Mouse (Mus musculus) adrenal gland, postnatal 10 days (tissue): ENCODE results near the gene Erbb4. TPM values are rescaled to one million over a fixed set of nuclear protein-coding genes. Genes with fewer than 3 reads are reported as not detected.
A peak's percentile ranks its signal among the peaks of the same experiment; 100 is the strongest.

Source experiments
- DNase-seq: peaks from one replicate; pipeline ENCODE4 v3.0.0; 2021; ENCODE audit warnings: mixed read lengths
- long read RNA-seq, 2 experiments: library from polyadenylated mRNA; stranded (forward); transcript quantifications; one replicate each; pipeline ENCODE4 v2.0.0; 2021
- total RNA-seq, 2 experiments: library from RNA; stranded (reverse); gene quantifications; 2 replicates each; pipeline ENCODE4 v1.2.3; 2021

The Erbb4 gene
- 1 to 10 TPM; 1.2 to 1.4 TPM for total RNA-seq
- long read RNA-seq, experiment 1 = 0 reads
- long read RNA-seq, experiment 2 = 0 reads

DNA sequence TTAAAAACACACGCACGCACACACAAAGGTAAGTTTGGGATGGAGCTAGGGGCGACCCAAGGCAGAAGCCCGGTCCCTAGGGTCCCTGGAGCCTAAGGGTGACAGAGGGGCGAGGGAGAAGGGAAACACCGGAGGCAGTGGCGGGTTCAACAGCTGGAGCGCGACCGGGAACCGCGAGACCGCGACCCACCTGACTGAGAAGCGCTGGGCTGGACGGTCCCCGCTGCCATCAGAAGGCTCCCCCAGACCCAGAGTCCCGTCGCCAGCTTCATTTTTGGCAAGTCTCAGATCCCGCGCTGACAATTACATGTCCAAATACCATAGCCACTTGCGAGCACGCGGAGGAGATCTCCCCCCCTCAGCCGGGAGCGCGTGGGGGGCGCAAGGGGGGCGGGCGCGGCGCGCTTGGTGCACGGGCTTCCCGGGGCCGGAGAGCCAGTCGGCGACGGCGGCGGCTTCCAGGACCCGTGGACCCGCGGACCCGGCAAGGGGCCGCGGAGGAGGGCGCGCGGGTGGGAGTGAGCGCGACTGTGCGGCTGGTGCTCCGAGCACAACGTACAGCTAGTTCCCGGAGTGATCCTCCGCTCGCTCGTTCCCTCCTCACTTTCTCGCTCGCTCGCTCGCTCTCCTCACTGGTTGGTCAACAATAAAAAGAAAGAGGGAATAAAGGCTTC is at the start of gene Erbb4:
Erbb4 (minus strand) TSS at position 575 of the 674 bp plus-strand sequence.
- peak; percentile 13 for DNase-seq

- no peak for DNase-seq
These were observed 49.5 kb upstream of the Erbb4 start for GRCm38 (mm10) chr1:69157346-69157745.

- DNase-seq = no peak
These were observed 33.5 kb upstream of the Erbb4 start for GRCm38 (mm10) chr1:69141341-69141740.

GRCm38 (mm10) chr1:69139519-69139868 is 31.6 kb upstream of the Erbb4 start:
- no peak for DNase-seq

DNA sequence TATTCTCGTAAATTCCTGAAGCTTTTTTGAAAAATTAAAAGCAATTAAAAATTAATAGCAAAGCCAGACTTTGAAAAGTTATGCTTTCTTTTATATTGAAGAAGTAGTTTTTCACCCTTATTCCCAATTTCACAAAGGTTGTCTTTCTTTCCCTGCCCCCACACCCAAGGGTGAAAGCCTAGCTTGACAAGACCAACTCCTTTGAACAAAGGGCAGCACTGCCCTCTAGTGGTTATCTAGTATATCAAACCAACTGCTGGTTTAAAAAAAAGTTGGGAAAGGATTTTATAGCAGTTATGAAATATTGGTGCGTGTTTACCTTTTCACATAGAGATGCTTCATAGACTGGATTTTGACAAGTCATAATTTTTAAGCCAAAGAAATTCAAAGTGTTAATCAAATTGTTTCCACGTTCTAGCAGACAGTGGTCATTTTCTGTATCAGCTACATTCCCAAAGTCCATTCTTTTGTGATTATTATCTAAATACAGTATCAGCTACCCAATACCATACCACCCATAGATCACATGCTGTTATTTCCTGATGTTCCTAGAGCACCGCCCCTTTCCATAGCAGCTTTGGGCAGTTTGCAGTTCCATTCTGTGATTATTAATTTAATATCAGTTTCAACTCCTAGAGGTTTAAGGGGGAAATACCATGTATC is 31.1 kb upstream of the Erbb4 start:
- DNase-seq = peak; percentile 67

GRCm38 (mm10) chr1:69124147-69124848 is 16.4 kb upstream of the Erbb4 start:
- no peak for DNase-seq

- DNase-seq = peak; percentile 11
These were observed 10.5 kb upstream of the Erbb4 start for GRCm38 (mm10) chr1:69118249-69118938.

GRCm38 (mm10) chr1:69108159-69108925 is 483 bp upstream of the Erbb4 start:
- peak; percentile 65 for DNase-seq

DNA sequence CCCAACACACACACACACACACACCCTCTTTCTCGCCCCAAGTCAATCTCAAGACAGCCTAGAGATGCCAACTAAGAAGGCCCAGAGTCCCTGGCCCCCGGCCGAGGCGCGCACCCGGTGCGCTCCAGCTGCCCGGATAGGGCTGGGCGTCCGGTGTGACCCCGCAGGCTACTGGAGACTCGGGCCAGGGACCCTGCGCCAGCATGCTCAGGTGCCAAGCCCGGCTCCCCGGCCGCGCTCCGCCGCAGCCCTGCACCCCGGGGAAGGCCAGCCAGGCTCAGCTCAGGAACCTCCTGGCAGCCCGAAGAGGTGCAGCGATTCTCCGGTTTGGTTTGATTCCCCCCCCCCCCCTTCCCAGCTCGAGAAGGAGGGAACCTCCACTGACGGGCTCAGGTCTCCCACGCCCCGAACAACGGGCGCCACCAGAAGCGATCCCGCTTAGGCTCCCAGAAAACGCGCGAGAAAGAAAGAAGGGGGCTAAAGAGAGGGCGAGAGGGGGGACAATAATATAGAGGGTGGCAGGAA is 860 bp downstream of the Erbb4 start:
- peak; percentile 40 for DNase-seq

DNA sequence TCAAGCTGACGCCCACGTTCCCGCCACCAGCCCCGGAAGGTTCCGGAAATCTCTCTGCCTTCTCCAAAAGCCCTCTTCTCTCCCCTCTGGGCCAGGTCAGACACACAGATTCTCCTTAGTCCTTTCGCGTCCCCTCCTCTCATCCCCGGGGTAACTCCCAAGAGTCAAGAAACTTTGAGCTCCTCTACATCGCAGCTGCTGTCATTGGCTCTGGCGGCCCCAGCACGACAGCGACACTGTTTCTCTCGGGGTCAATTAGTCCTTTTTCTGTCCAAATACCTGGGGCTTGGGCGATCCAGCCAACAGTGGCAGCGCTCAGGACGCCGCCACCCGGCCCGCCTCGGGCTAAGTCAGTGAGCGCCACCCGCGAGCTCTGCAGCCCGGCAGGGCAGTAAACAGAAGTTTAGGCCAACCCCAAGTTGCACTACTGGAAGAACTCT is 1.5 kb downstream of the Erbb4 start:
- peak; percentile 51 for DNase-seq

- DNase-seq = peak; percentile 38
These were observed 2.2 kb downstream of the Erbb4 start for GRCm38 (mm10) chr1:69105493-69106321.

DNA sequence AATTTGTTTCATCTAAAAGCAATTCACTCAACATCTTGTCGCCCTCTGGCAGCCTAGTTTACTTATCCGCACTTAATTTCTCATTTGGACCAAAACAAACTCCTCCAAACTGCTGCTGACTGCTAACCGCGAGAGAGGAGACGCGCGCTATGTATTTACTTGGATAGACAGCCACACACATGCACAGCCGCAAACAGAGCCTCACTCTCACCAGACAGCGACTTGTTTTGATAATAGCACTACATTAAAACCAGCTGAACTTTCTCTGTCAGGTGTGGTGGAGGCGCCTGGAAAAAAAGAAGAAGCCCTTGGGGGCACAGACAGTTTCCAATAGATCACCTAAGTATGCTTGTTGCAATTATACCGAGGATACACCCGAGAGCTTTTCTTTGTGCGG is 2.8 kb downstream of the Erbb4 start:
- no peak for DNase-seq

GRCm38 (mm10) chr1:69103211-69103706 is 4.6 kb downstream of the Erbb4 start:
- DNase-seq = no peak

DNA sequence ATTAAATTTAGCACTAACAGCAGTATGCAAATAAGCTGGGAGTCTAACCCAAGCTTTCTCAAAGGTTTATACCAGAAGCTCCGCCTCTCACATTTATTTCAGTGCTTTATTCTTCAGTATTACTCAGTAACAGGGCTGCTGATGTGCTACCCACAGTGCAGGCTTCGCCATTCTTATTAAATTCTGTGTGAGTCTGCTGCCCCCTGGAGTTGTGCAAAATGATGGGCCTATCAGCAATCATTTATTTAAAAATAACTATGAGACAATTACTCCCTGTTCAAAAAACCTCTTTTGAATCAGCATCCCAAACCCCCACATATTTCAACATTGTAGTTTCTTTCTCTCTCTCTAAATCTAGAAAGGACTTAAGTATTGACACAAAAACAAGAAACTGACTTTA is 6.2 kb downstream of the Erbb4 start:
- no peak for DNase-seq

DNA sequence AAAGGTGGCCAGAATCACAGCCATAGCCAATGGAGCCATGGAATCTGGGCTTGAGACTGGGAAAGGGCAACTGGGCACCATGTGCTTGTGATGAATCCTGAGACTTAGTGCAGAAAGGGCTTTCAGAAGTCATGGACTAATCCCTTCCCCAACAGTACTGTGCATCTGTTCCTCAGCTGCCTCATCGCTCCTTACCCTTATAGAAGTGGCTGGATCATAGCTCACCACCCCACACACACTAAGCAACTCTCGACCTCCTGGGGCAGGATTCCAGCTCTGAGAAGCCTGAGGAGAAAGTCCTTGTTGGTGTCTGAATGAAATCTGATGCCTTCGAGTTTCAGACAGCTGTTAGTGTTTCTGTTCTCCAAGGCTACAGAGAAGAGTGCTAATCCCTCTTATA is 14.8 kb downstream of the Erbb4 start:
- no peak for DNase-seq

GRCm38 (mm10) chr1:69089331-69089730 is 18.5 kb downstream of the Erbb4 start:
- no peak for DNase-seq

GRCm38 (mm10) chr1:69085753-69086152 is 22.1 kb downstream of the Erbb4 start:
- DNase-seq = no peak

DNA sequence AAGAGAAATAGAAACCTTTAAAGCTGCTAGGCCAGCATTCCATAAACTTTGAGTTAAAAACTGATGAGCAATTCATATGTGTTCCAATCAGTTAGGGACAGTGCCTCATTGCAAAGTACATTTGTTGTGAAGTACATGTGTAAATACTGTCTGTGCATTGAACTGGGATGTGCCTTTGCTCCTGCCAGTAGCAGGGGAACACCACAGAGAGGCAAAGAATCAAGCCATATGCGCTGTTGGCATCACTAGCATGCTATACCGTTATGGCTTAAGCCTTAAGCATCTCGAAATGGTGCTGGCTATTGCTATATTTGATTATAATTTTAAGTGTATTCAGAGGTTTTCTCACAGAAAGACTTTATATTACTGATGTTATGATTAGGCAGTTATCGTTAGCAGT is 58.9 kb downstream of the Erbb4 start:
- DNase-seq = no peak

- DNase-seq = no peak
These were observed 61.5 kb downstream of the Erbb4 start for GRCm38 (mm10) chr1:69046228-69046978.

GRCm38 (mm10) chr1:69027816-69028215 is 80.0 kb downstream of the Erbb4 start:
- DNase-seq = no peak
